Mouse (Mus musculus) spleen, postnatal 10 days (tissue): ENCODE measurements around the gene Psme3.
"Not testable (repeated sequence)": the region's sequence is repeated elsewhere in the genome, so short reads cannot be mapped to it uniquely, and the experiment has no call there.

ENCODE experiments used
- DNase-seq, 2 experiments: peaks; one replicate each; pipeline ENCODE4 v3.0.0; 2021 to 2022; ENCODE audit warnings: low spot score in 2 of 2

Psme3 gene

GRCm38 (mm10) chr11:101312150-101312549, 3.9 kb upstream of the Psme3 start:
- no peak for DNase-seq

DNA sequence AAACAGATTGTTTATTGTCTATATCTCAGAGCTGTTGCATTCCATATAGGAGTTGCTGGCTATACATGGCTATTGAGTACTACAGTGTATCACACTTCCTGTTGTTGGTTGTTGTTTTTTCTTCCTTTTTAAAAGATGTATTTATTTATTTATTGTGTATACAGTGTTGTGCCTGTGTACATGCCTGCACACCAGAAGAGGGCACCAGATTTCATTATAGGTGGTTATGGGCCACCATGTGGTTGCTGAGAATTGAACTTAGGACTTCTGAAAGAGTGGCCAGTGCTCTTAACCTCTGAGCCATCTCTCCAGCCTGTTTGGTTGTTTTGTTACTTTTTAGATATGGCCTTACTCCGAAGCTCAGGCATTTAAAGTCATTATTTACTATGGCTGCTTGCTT, 1.4 kb upstream of the Psme3 start:
- no peak for DNase-seq

GRCm38 (mm10) chr11:101315082-101315650, 847 bp upstream of the Psme3 start:
- no peak for DNase-seq

DNA sequence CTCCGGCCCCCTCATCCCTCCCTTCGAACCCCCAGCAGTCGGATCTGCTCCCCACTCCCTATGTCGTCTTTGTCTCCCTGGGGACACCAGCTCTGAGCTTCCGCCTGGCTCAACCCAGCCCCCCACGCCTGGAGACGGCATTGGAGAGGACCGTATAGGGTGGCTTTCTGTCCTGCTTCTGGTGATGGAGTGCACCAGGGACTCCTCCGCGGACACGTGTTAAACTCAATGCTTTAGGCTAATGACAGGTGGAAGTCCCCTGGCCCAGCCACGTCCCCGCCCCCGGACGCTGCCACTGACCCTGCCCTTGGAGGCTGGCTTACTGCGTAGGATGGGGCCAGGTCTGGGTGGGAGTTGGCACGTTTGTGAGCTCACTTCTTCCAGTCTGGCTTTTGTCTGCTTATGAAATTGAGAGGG, 496 bp downstream of the Psme3 start:
- DNase-seq = peak; percentile 65 to 73

DNA sequence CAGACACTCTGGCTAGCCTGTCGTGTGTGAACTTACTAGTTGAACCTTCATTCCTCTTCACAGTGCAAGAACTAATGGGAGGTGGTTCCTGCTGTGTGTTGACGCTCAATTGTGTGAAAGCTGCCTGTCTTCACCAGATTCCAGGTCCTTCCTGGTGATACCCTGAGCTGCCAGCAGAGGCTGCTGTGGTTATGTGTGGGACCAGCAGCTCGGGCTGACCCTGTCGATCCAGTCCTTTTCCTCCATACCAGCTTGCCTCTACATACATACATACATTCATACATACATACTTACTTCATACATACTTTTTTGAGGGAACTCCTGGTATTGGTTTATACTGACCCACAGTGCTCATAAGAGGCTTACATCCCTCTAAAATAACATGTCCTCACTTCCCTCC, 7.6 kb downstream of the Psme3 start:
- peak in 1 of 2 experiments; percentile 69 for DNase-seq

DNA sequence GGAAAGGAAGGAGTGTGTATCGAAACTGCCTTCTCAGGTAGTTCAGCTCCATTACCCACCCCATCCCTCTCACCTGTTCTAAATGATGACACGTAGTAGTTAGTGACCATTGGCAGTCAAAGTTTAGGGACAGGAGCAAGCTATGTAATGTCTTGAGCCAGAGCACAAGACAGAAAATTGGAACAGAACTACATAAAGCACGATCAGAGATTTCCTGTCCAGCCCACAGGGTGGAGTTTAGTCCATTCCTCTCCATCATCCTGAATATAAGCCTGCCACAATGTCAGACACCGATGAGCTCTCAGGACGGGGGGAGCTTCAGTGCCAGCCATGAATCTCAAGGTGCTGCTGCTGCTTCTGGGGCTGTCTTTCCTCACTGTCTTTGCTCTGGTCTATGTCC, 8.8 kb downstream of the Psme3 start, which contains the start of gene Aoc2:
Gene Aoc2 (plus strand): TSS at position 301 of the 400 bp plus-strand sequence.
- DNase-seq = no peak

- DNase-seq = not testable (repeated sequence)
Observed at GRCm38 (mm10) chr11:101325201-101325600, 9.2 kb downstream of the Psme3 start.

- no peak for DNase-seq
Observed at GRCm38 (mm10) chr11:101326147-101326546, 10.1 kb downstream of the Psme3 start.

GRCm38 (mm10) chr11:101327311-101327710, 11.3 kb downstream of the Psme3 start:
- DNase-seq = no peak

- no peak for DNase-seq
Observed at GRCm38 (mm10) chr11:101328941-101329635, 13.1 kb downstream of the Psme3 start.

GRCm38 (mm10) chr11:101330371-101330924, 14.4 kb downstream of the Psme3 start, which contains the start of gene Aoc3:
Gene Aoc3, plus strand, starts transcription at chr11:101330605.
- DNase-seq = no peak

DNA sequence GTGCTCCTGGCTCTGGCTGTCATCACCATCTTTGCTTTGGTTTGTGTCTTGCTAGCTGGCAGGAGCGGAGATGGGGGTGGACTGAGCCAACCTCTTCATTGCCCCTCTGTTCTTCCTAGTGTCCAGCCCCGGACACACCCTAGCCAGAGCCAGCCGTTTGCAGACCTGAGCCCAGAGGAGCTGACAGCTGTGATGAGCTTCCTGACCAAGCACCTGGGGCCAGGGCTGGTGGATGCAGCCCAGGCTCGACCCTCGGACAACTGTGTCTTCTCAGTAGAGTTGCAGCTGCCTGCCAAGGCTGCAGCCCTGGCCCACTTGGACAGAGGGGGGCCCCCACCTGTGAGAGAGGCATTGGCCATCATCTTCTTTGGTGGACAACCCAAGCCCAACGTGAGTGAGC, 14.9 kb downstream of the Psme3 start:
- not testable (repeated sequence) for DNase-seq

GRCm38 (mm10) chr11:101332537-101332936, 16.5 kb downstream of the Psme3 start:
- no peak for DNase-seq

DNA sequence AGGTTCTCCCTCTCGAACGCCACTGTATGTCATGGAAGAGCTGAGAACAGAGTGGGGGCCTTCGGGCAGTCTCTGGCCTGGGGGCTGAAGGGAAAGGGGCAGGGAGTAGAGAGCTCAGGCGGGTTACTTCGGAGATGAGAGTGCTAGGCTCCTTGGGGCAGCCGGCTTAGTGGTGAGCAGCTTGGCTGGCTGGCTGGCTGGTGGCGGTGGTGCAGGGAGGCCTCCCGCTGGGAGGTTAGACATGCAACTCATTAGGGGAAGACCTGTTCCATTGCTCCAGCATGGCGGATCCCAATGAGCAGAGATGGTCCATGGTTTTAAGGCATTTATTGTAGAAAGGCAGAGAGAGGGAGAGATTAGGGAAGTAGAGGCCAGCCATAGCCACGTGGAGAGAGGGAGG, 18.0 kb downstream of the Psme3 start:
- DNase-seq = no peak

DNA sequence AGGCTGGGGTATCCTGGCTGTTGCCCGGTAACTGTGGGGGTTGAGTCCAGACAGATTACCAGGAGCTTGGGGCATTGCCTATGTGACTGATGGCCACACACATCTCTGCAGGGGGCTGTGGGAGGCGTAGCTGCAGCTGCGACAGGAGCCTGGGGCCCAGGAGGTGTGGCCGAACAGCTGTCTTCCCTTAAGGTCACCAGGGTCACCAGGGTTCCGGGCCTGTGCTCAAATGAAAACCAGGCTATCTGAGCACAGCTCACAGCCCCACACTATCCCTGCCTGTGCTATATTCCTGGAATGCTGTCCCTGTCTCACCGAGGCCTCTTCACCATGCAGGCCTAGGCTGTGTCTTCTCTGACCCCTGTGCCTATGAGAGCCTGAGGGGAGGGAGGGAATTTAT, 18.5 kb downstream of the Psme3 start:
- DNase-seq = no peak

GRCm38 (mm10) chr11:101335685-101336084, 19.7 kb downstream of the Psme3 start:
- no peak for DNase-seq

DNA sequence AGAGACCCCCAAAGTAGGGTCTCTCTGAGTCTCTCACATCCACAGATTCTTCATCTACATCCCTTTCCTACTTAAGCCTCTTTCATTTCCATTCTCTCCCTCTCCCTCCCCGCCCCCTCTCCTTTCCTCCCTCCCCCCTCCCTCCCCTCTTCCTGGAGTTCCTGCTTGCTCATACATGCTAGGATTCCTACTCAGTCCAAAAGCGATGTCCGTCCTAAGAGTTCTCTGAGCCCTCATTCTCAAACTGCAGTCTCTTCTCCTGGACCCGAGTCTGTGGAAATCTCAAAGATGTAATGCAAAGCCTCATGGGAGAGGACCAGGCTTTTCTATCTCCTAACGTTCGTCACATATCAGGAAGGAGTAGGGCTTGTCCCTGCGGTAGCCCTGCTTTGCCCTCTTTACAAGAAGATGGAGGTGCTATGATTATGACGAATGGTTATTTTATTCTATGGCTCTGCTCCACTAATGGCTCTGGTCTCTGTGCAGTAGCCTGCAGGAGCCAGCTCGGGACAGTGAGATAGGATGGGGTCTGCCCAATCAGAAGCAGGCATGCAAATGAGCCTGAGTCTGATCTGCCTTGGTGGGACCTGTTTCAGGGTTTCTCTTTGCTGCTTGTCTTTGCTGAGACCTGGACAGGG, 22.2 kb downstream of the Psme3 start:
- DNase-seq = peak in 1 of 2 experiments; percentile 43

- DNase-seq = no peak
Observed at GRCm38 (mm10) chr11:101347083-101347775, 31.2 kb downstream of the Psme3 start.

DNA sequence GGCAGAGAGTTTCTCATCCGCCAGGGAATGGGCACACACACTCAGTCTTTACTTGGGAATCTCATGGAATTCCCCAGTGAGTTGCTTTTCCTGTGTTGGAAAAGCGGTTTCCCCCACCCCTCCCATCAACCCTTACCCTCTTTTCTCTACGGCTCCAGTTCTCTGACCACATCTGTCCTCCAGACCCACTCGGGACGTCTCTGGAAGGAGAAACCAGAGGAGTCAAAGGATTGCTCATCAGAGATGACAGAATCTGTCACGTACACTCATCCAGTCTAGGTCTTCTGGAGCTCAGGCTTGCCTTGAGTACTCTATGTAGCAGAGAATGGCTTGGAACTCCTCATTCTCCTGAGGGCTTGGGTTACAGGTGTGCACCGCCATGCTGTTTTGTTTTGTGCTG, 32.8 kb downstream of the Psme3 start:
- DNase-seq = no peak

DNA sequence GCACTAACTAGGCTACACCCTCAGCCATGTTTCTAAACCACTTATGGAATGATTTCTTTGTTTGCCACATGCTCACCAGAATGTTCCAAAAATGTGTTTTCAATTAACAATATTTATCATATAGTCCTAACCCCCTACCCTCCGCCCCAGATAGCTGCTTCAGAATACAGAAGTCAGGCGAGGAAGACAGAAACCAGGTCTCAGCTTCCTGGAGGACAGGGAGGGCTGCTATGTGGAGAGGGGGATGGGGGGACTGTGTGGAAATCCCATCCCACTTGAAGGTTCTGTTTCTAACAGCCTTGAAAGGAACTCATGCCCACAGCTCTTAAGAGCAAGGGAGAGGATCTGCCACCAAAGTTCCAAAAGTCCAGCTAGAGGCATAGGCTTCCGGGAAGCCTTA, 33.2 kb downstream of the Psme3 start:
- DNase-seq = no peak

DNA sequence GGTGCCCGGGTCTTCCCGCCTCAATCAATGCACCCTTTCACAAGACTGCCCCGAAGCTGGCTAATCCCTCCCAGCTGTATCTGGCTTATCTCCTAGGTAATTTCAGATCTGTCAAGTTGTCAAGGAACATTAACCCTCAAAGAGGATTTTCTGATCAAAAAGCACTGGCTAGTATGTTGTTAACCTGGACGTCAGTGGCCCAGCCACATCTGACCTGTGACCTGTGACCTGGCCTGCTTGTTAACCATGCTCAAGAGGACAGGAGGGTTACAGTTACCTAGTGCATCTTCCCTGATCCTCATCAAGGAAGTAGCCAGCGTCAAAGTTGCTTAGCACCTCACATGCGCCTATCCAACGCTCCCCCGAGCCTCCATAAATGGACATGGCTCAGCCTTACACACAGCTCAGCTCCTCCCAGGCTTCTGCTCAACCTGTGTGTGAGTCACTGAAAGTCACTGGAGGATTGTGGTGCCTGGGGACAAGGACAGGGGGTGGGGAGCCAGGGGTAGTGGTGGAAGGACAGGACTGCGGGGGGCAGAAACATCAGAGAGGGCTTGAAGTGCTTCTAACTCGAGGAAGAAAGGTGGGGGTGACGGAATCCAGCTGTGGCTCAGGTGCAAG, 35.2 kb downstream of the Psme3 start:
- DNase-seq = no peak

DNA sequence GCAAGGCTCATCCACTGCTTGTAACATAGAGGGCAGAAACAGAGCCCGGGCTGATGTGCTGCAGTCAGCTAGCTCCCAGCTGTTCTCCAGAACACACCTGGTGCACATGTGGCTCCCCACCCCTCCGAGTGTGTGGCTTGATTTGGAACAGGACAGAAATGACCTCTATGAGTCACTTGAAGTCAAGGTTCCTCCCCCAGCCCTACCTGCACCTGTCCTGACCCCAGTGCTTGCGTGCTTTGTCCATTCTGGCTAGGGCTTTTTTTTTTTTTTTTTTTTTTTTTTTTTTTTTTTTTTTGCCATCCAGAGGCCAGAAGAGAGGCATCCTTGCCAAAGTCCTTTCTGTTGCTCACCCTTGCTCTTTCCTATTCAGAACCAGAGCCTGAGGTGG, 35.7 kb downstream of the Psme3 start:
- no peak for DNase-seq
